Mouse (Mus musculus) ES-Bruce4 (cell line): ENCODE measurements around the gene Stil. TPM values are rescaled to one million over a fixed set of nuclear protein-coding genes. Genes with fewer than 3 reads are reported as not detected.
A peak's percentile ranks its signal among the peaks of the same experiment; 100 is the strongest.

ENCODE experiments used
- H3K27ac ChIP-seq: 2 replicates; pipeline ENCODE4 v1.5.1; 2012; ENCODE audit warnings: low read length, inconsistent platforms; ENCODE audit not compliant: insufficient read depth
- H3K27me3 ChIP-seq: 2 replicates; pipeline ENCODE4 v1.6.1; 2012; ENCODE audit warnings: mild to moderate bottlenecking, low read length, inconsistent platforms; ENCODE audit not compliant: control insufficient read depth, poor library complexity, insufficient read depth, severe bottlenecking
- H3K36me3 ChIP-seq: 2 replicates; pipeline ENCODE4 v1.6.1; 2012; ENCODE audit warnings: inconsistent platforms, mild to moderate bottlenecking, low read length, moderate library complexity; ENCODE audit not compliant: control insufficient read depth, poor library complexity, insufficient read depth, severe bottlenecking
- H3K4me1 ChIP-seq: one replicate; pipeline ENCODE4 v1.8.1; 2011; ENCODE audit warnings: low read length; ENCODE audit not compliant: control insufficient read depth, insufficient read depth
- H3K4me3 ChIP-seq: 2 replicates; pipeline ENCODE4 v1.5.1; 2011; ENCODE audit warnings: low read depth, mild to moderate bottlenecking, low read length
- H3K9ac ChIP-seq: 2 replicates; pipeline ENCODE4 v1.6.1; 2012; ENCODE audit warnings: low read depth, mild to moderate bottlenecking, inconsistent platforms; ENCODE audit not compliant: poor library complexity, severe bottlenecking
- H3K9me3 ChIP-seq: replicated peaks from 2 replicates; pipeline ENCODE4 v1.6.1; 2012; ENCODE audit warnings: mild to moderate bottlenecking, low read length, inconsistent platforms; ENCODE audit not compliant: control insufficient read depth, poor library complexity, insufficient read depth, severe bottlenecking
- CTCF ChIP-seq: IDR thresholded peaks from one replicate; pipeline ENCODE4 v1.8.1; 2011; ENCODE audit warnings: low read depth, low read length
- EP300 ChIP-seq: IDR thresholded peaks from 2 replicates; pipeline ENCODE4 v1.6.1; 2011; ENCODE audit warnings: low read depth, low read length; ENCODE audit not compliant: insufficient read depth
- POLR2A ChIP-seq: IDR thresholded peaks from one replicate; pipeline ENCODE4 v1.8.1; 2011; ENCODE audit warnings: low read length; ENCODE audit not compliant: insufficient read depth
- polyA plus RNA-seq: library from polyadenylated mRNA; stranded (reverse); fragments of >200 nt; gene quantifications from 2 replicates; pipeline ENCODE4 v1.2.4, GENCODE M21; 2011; ENCODE audit warnings: low read depth; ENCODE audit not compliant: missing spikeins, insufficient read depth, insufficient read length

The Stil gene
- polyA plus RNA-seq, 1 experiment = 25.3 TPM

DNA sequence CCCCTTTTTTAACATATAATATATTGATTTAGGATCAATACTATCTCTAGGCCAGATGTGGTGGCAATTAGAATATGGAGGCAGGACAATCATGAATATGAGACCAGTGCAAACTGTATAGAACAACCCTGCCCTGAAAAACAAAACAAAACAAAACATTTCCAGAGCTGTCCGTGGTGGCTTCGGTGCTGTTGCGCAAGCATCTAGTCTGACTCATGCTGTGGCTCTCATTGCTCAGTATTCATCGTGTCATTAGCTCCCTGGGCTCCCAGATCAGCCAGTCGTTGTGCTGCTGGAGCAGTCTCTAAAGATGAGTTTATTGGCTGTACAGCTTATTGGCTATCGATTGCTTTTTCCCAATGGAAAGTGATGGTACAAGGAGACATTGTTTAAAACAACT is 35.1 kb downstream of the Stil start:
- Histone ChIP-seq H3K36me3 (peaks cover 20% of the 10 kb centered on the region), H3K9me3 (no peaks in the 10 kb centered on the region), H3K4me3 (no peak overlapping the region), H3K9ac (no peak overlapping the region), H3K27me3 (no peaks in the 10 kb centered on the region), H3K4me1 (no peaks in the 10 kb centered on the region), H3K27ac (no peak overlapping the region)
- TF ChIP-seq EP300 (no peak), POLR2A (no peak), CTCF (no peak)

DNA sequence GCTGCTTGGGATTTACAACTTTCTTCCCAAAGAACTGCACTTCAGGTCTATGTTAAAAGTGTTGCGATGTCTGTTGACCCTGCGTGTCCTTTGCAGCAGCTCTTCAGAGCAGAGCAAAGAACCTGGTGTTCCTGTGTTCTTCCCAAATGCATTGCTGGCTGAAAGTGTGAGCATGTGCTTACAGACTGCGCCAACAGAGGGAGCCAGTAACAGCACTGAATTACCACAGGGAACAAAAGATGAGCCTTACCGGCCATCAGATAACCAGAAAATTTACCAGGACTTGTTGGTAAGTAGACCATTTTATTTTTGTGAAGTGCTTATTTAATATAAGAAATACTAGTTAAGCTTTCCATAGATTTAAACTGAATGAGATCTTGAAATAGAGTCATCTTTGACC is 38.3 kb downstream of the Stil start:
- Histone ChIP-seq H3K9ac (no peak overlapping the region), H3K4me3 (no peak overlapping the region), H3K27me3 (no peaks in the 10 kb centered on the region), H3K4me1 (no peaks in the 10 kb centered on the region), H3K27ac (no peak overlapping the region), H3K9me3 (no peaks in the 10 kb centered on the region), H3K36me3 (peaks cover 14% of the 10 kb centered on the region)
- TF ChIP-seq POLR2A = no peak
- peak; percentile 59 for TF ChIP-seq CTCF
- no peak for TF ChIP-seq EP300

DNA sequence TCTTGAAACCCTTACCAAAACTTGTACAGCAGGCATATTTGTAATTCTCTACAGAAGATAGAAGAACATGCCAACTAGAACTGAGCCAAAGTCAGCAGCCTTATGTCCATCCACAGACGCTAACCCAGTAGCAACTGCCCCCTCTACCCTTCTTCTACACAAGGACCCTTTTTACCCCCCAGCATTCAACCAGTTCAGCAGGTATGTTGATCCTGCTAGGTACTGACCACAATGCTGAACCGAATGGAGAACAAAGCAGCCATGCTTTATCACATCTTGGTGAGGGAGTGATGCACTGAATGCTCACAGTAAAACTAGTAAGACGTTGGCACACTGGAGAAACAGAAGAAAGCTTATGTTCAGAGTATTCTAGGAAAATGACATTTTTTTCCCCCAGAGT is 45.7 kb downstream of the Stil start:
- no peak overlapping the region for H3K9ac ChIP-seq
- H3K36me3 ChIP-seq = 0 out of 2 replicates have a peak, but pooled peaks cover 6% of the 10 kb centered on the region
- H3K27me3 ChIP-seq = no peaks in the 10 kb centered on the region
- no peak for TF ChIP-seq POLR2A
- no peak for TF ChIP-seq CTCF
- no peak for TF ChIP-seq EP300
- no peaks in the 10 kb centered on the region for H3K9me3 ChIP-seq
- H3K27ac ChIP-seq = no peak overlapping the region
- no peak overlapping the region for H3K4me3 ChIP-seq
- H3K4me1 ChIP-seq = no peaks in the 10 kb centered on the region

DNA sequence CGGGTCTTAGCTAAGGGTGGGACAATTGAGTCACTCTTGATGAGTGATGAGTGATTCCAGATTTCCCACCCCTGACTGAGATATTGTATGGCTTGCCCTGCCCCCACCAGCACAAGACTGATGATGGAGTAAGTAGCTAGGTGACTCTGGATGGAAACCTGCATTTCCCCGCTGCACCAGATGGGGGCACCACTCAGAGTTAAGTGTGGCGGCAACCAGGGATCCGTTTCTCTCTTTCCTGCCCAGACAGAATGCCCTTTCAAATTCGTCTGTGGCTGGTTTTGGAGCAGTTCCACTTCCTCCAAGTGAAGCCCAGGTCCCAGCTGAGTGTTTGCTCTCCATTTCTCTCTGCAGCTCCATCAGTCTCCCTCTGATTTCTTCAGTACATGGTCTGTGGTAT is 47.8 kb downstream of the Stil start:
- Histone ChIP-seq H3K4me1 (no peaks in the 10 kb centered on the region), H3K36me3 (no peaks in the 10 kb centered on the region), H3K27me3 (peaks cover 5% of the 10 kb centered on the region), H3K27ac (no peak overlapping the region), H3K4me3 (no peak overlapping the region), H3K9me3 (0 out of 2 replicates have a peak, but pooled peaks cover 3% of the 10 kb centered on the region), H3K9ac (no peak overlapping the region)
- TF ChIP-seq CTCF (peak; percentile 79), EP300 (no peak)

DNA sequence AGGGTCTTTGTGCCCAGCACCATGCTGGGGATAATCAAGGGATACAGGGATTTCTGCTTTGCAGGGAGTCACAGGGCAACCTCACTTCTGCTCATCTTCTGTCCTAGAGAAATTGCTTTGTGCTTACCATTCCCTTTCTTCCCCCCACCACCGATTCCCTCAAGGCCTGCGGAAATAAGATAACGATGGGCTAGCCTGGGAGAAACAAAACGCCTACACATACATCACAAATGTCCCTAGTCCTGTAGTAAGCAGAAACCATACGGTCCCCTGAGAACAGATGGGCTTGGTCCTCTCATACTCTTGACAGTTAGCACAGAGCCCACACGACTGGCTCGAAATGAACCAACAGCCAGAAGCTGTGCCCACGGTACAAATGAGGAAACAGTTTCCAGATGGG is 48.2 kb downstream of the Stil start:
- peaks cover 8% of the 10 kb centered on the region for H3K27me3 ChIP-seq
- 0 out of 2 replicates have a peak, but pooled peaks cover 3% of the 10 kb centered on the region for H3K9me3 ChIP-seq
- H3K4me1 ChIP-seq = no peaks in the 10 kb centered on the region
- H3K9ac ChIP-seq = no peak overlapping the region
- TF ChIP-seq EP300 (no peak), CTCF (no peak), POLR2A (no peak)
- H3K4me3 ChIP-seq = no peak overlapping the region
- H3K27ac ChIP-seq = no peak overlapping the region
- H3K36me3 ChIP-seq = no peaks in the 10 kb centered on the region

DNA sequence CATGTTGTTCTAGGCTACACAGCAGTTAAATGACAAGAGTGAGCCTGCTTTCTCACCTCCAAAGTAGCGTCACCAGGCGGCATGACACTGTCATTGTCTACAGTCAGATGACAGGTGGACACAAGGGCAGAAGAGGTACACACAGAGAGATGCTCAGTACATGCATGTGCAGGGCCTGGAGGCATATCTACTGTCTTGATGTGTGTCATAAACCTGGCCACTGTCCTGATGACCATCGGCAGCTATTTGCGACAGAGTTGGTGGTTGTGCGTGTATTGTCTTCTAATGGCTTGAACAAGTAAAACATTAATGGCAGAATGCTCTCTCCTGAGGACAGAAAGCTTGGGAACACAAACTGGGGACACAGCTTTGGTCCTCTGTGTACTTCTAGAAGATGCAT is 51.3 kb downstream of the Stil start:
- TF ChIP-seq CTCF (no peak), POLR2A (no peak), EP300 (no peak)
- Histone ChIP-seq H3K27ac (no peak overlapping the region), H3K27me3 (peaks cover 17% of the 10 kb centered on the region), H3K4me3 (no peak overlapping the region), H3K4me1 (no peaks in the 10 kb centered on the region), H3K36me3 (no peaks in the 10 kb centered on the region), H3K9ac (no peak overlapping the region), H3K9me3 (0 out of 2 replicates have a peak, but pooled peaks cover 3% of the 10 kb centered on the region)
